Mouse (Mus musculus) C2C12 (cell line): ENCODE measurements around the gene Kif26b. TPM values are rescaled to one million over a fixed set of nuclear protein-coding genes. Genes with fewer than 3 reads are reported as not detected.

Experiments used
- H3K27me3 ChIP-seq: one replicate; pipeline ENCODE4 v1.6.1; 2011; ENCODE audit not compliant: control insufficient read depth, insufficient read depth, insufficient read length
- H3K36me3 ChIP-seq: one replicate; pipeline ENCODE4 v1.6.1; 2011; ENCODE audit not compliant: control insufficient read depth, insufficient read depth
- H3K4me3 ChIP-seq: one replicate; pipeline ENCODE4 v1.5.1; 2011; ENCODE audit warnings: mild to moderate bottlenecking, control low read depth; ENCODE audit not compliant: poor library complexity, insufficient read depth, severe bottlenecking
- H3K79me2 ChIP-seq: one replicate; pipeline ENCODE4 v1.6.1; 2011; ENCODE audit not compliant: control insufficient read depth, insufficient read depth
- H3K79me3 ChIP-seq: one replicate; pipeline ENCODE4 v1.6.1; 2011; ENCODE audit warnings: low read depth, control low read depth
- H3ac ChIP-seq: one replicate; pipeline ENCODE3; 2011; ENCODE audit warnings: low read depth; ENCODE audit not compliant: control insufficient read depth, insufficient read length
- CEBPB ChIP-seq: IDR thresholded peaks from one replicate; pipeline ENCODE4 v1.6.1; 2011; ENCODE audit warnings: low read depth, mild to moderate bottlenecking, control low read depth, moderate library complexity
- CTCF ChIP-seq: IDR thresholded peaks from one replicate; pipeline ENCODE4 v1.5.1; 2011; ENCODE audit not compliant: control insufficient read depth, insufficient read depth, insufficient read length
- FOSL1 ChIP-seq: IDR thresholded peaks from one replicate; pipeline ENCODE4 v1.8.0; 2011; ENCODE audit warnings: mild to moderate bottlenecking, low read length; ENCODE audit not compliant: poor library complexity, insufficient read depth, severe bottlenecking
- MAX ChIP-seq: IDR thresholded peaks from one replicate; pipeline ENCODE4 v1.6.1; 2011; ENCODE audit warnings: mild to moderate bottlenecking, control low read depth
- MYOD1 ChIP-seq: IDR thresholded peaks from one replicate; pipeline ENCODE4 v1.6.1; 2011; ENCODE audit warnings: low read depth; ENCODE audit not compliant: control insufficient read depth, insufficient read length
- MYOG ChIP-seq: IDR thresholded peaks from one replicate; pipeline ENCODE4 v1.6.1; 2011; ENCODE audit not compliant: control insufficient read depth, insufficient read length; ENCODE audit errors: extremely low read depth
- USF1 ChIP-seq: IDR thresholded peaks from one replicate; pipeline ENCODE4 v1.6.1; 2011; ENCODE audit warnings: low read depth, mild to moderate bottlenecking, control low read depth, moderate library complexity
- polyA plus RNA-seq: library from polyadenylated mRNA; unstranded; fragments of >200 nt; fragmentation: generic; extraction: Trizol; gene quantifications from one replicate; pipeline ENCODE4 v1.2.1, GENCODE M21; 2012; ENCODE audit warnings: missing spikeins

Gene Kif26b
- polyA plus RNA-seq, 1 experiment = 1.8 TPM

- TF ChIP-seq CEBPB = no peak
- TF ChIP-seq CTCF = no peak
- TF ChIP-seq MAX = no peak
- no peak for TF ChIP-seq FOSL1
- TF ChIP-seq USF1 = no peak
- no peak for TF ChIP-seq MYOD1
- no peak for TF ChIP-seq MYOG
- no peaks in the 10 kb centered on the region for H3K79me2 ChIP-seq
- H3K36me3 ChIP-seq = no peaks in the 10 kb centered on the region
- no peak overlapping the region for H3ac ChIP-seq
- H3K4me3 ChIP-seq = no peak overlapping the region
- no peaks in the 10 kb centered on the region for H3K27me3 ChIP-seq
- H3K79me3 ChIP-seq = no peaks in the 10 kb centered on the region
Observed at GRCm38 (mm10) chr1:178611512-178611911, 82.6 kb downstream of the Kif26b start.

GRCm38 (mm10) chr1:178621301-178621700 lies 92.4 kb downstream of the Kif26b start:
- H3K27me3 ChIP-seq = no peaks in the 10 kb centered on the region
- no peaks in the 10 kb centered on the region for H3K79me2 ChIP-seq
- TF ChIP-seq CTCF = no peak
- TF ChIP-seq MAX = no peak
- TF ChIP-seq MYOD1 = no peak
- no peak for TF ChIP-seq FOSL1
- TF ChIP-seq USF1 = no peak
- no peak for TF ChIP-seq CEBPB
- no peak for TF ChIP-seq MYOG

GRCm38 (mm10) chr1:178623889-178624288 lies 95.0 kb downstream of the Kif26b start:
- Histone ChIP-seq H3K79me3 (no peaks in the 10 kb centered on the region), H3K79me2 (no peaks in the 10 kb centered on the region), H3K36me3 (no peaks in the 10 kb centered on the region), H3K27me3 (no peaks in the 10 kb centered on the region), H3K4me3 (no peak overlapping the region), H3ac (no peak overlapping the region)
- no peak for TF ChIP-seq CEBPB
- TF ChIP-seq USF1 = no peak
- TF ChIP-seq FOSL1 = no peak
- no peak for TF ChIP-seq CTCF
- no peak for TF ChIP-seq MYOG

More at GRCm38 (mm10) chr1:178621301-178621700, 92.4 kb downstream of the Kif26b start:
- no peak overlapping the region for H3K4me3 ChIP-seq
- no peaks in the 10 kb centered on the region for H3K36me3 ChIP-seq
- H3K79me3 ChIP-seq = no peaks in the 10 kb centered on the region
- H3ac ChIP-seq = no peak overlapping the region

DNA sequence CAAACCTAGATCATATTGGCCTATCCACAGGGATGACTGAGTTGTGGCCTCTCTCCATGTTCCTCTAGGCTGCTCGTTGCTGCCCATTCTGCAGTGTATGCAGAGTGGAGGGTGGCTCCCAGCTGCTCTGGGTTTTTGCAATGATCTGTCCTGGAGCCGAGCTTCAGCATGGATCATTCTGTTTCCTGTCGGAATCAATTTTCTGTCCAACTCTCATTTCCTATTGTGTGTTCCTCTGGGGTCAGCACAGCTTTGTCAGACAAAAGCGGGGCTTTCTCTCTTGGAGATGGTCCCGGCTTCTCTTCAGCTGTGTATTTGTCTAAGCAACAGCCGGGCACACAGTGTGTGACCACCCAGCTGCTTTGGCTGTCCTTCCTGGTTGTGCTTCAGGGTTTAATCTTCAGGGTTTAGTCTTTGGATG lies 98.0 kb downstream of the Kif26b start:
- TF ChIP-seq CEBPB = no peak
- TF ChIP-seq MAX = no peak
- no peak for TF ChIP-seq FOSL1
- TF ChIP-seq MYOD1 = no peak
- TF ChIP-seq USF1 = no peak
- no peak for TF ChIP-seq CTCF
- no peak for TF ChIP-seq MYOG
- Histone ChIP-seq H3K79me3 (no peaks in the 10 kb centered on the region), H3K27me3 (no peaks in the 10 kb centered on the region), H3K4me3 (no peak overlapping the region), H3ac (no peak overlapping the region), H3K36me3 (no peaks in the 10 kb centered on the region), H3K79me2 (no peaks in the 10 kb centered on the region)

DNA sequence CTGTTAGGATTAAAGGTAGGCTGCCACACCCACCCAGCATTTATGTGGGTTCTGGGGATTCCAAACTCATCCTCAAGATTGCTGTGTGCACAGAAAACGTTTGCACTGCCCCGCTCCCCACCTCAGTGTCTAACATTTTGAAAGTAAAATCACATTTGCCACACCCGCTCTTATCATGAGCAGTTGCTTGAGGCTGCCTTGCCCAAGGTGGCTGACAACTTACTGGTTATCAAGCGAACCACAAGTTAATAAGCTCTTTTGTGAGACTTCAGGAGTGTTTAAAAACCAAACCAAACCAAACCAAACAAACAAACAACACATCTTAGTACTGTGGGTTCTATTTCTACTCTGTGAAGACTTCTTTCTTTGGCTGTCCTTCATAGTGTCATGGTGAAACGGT lies 101.1 kb downstream of the Kif26b start:
- H3K36me3 ChIP-seq = no peaks in the 10 kb centered on the region
- H3K27me3 ChIP-seq = no peaks in the 10 kb centered on the region
- no peak for TF ChIP-seq FOSL1
- TF ChIP-seq MAX = no peak
- no peak for TF ChIP-seq MYOG
- no peak for TF ChIP-seq CEBPB
- H3K4me3 ChIP-seq = no peak overlapping the region
- H3K79me2 ChIP-seq = no peaks in the 10 kb centered on the region
- H3ac ChIP-seq = no peak overlapping the region
- no peaks in the 10 kb centered on the region for H3K79me3 ChIP-seq

DNA sequence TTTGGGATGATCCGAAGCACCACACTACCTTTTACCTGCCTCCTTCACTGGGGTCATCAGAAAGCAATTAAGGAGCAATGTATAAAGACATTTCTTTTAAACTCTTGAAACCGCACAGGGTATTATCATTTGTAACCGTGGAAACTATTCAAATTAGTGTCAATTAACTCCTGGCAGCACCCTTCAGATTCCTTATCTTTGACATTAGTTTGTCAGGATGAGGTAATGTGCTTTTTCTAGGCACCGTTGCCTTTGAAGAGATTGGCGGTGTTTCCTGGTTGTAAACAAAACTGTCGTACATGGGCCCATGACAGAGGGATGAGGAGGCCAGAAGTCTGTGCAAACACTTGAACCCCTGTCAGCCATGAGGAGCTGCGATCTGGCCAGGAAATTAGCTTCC lies 102.9 kb downstream of the Kif26b start:
- Histone ChIP-seq H3ac (no peak overlapping the region), H3K36me3 (no peaks in the 10 kb centered on the region), H3K4me3 (no peak overlapping the region), H3K79me3 (no peaks in the 10 kb centered on the region), H3K79me2 (no peaks in the 10 kb centered on the region), H3K27me3 (no peaks in the 10 kb centered on the region)
- TF ChIP-seq CEBPB (no peak), MYOD1 (no peak), FOSL1 (no peak), CTCF (no peak), MAX (no peak), USF1 (no peak), MYOG (no peak)
